Mouse (Mus musculus) MEL (cell line): ENCODE data around the gene Morc4. TPM values are rescaled to one million over a fixed set of nuclear protein-coding genes. Genes with fewer than 3 reads are reported as not detected.

Experiments
- DNase-seq: peaks from one replicate; pipeline ENCODE4 v3.0.0; 2011; ENCODE audit warnings: low read depth, low spot score
- H3K27ac ChIP-seq: 2 replicates; pipeline ENCODE4 v1.5.1; 2012; ENCODE audit warnings: low read depth, mild to moderate bottlenecking, control low read depth, low read length, moderate library complexity; ENCODE audit not compliant: control insufficient read depth
- H3K27me3 ChIP-seq, 2 experiments: fragments of 150-350 bp in 1 of 2; sonication (generic) in 1 of 2; 2 replicates each; pipeline ENCODE4 v1.6.1; 2012; ENCODE audit warnings: low read length in 2 of 2, mild to moderate bottlenecking in 2 of 2, improper control_type of control experiment in 1 of 2, moderate library complexity in 1 of 2; ENCODE audit not compliant: insufficient read depth in 2 of 2, control insufficient read depth in 1 of 2
- H3K36me3 ChIP-seq, 2 experiments: 2 replicates each; pipeline ENCODE4 v1.6.1; 2012 to 2014; ENCODE audit warnings: low read length in 2 of 2, improper control_type of control experiment in 1 of 2, inconsistent platforms in 1 of 2, mild to moderate bottlenecking in 1 of 2; ENCODE audit not compliant: insufficient read depth in 2 of 2, control insufficient read depth in 1 of 2
- H3K4me1 ChIP-seq, 2 experiments: fragments of 150-350 bp in 1 of 2; sonication (generic) in 1 of 2; 2 replicates each; pipeline ENCODE4 v1.6.1; 2012; ENCODE audit warnings: low read length in 2 of 2, improper control_type of control experiment in 1 of 2, mild to moderate bottlenecking in 1 of 2; ENCODE audit not compliant: insufficient read depth in 2 of 2, control insufficient read depth in 1 of 2
- H3K4me3 ChIP-seq, 2 experiments: fragments of 150-350 bp in 1 of 2; sonication (generic) in 1 of 2; 2 replicates each; pipeline ENCODE4 v1.5.1; 2012; ENCODE audit warnings: low read depth in 2 of 2, low read length in 2 of 2, mild to moderate bottlenecking in 2 of 2, moderate library complexity in 2 of 2, control low read depth in 1 of 2, improper control_type of control experiment in 1 of 2; ENCODE audit not compliant: control insufficient read depth in 1 of 2, insufficient read depth in 1 of 2
- H3K79me2 ChIP-seq: 2 replicates; pipeline ENCODE4 v1.6.1; 2012; ENCODE audit warnings: mild to moderate bottlenecking, low read length, moderate library complexity; ENCODE audit not compliant: control insufficient read depth, poor library complexity, insufficient read depth
- H3K9ac ChIP-seq: 2 replicates; pipeline ENCODE4 v1.6.1; 2012; ENCODE audit warnings: low read depth, mild to moderate bottlenecking, control low read depth, low read length, moderate library complexity; ENCODE audit not compliant: control insufficient read depth, poor library complexity, severe bottlenecking
- H3K9me3 ChIP-seq: fragments of 150-350 bp; sonication (generic); replicated peaks from 2 replicates; pipeline ENCODE4 v1.6.1; 2012; ENCODE audit warnings: mild to moderate bottlenecking, low read length, improper control_type of control experiment, moderate library complexity; ENCODE audit not compliant: insufficient read depth
- EP300 ChIP-seq, 2 experiments: IDR thresholded peaks; 2 replicates each; pipeline ENCODE4 v1.6.1; 2011; ENCODE audit warnings: improper control_type of control experiment in 2 of 2, low read length in 2 of 2, low read depth in 1 of 2, mild to moderate bottlenecking in 1 of 2
- ETS1 ChIP-seq: IDR thresholded peaks from 2 replicates; pipeline ENCODE4 v1.6.1; 2012; ENCODE audit warnings: low read depth, mild to moderate bottlenecking, inconsistent platforms, low read length, improper control_type of control experiment, moderate library complexity
- GABPA ChIP-seq: IDR thresholded peaks from 2 replicates; pipeline ENCODE4 v1.6.1; 2012; ENCODE audit warnings: low read depth, mild to moderate bottlenecking, inconsistent platforms, low read length, improper control_type of control experiment, moderate library complexity
- GATA1 ChIP-seq: IDR thresholded peaks from 2 replicates; pipeline ENCODE4 v1.6.1; 2011; ENCODE audit warnings: low read depth, low read length, improper control_type of control experiment
- MEF2A ChIP-seq: IDR thresholded peaks from 2 replicates; pipeline ENCODE4 v1.6.1; 2014; ENCODE audit warnings: low read depth, mild to moderate bottlenecking, inconsistent platforms, low read length, improper control_type of control experiment; ENCODE audit not compliant: poor library complexity, insufficient replicate concordance, severe bottlenecking; ENCODE audit errors: extremely low read depth
- POLR2AphosphoS5 ChIP-seq: IDR thresholded peaks from 2 replicates; pipeline ENCODE4 v1.6.1; 2012; ENCODE audit warnings: low read depth, borderline replicate concordance, mild to moderate bottlenecking, inconsistent platforms, low read length, moderate library complexity, mixed read lengths
- TCF12 ChIP-seq: IDR thresholded peaks from 2 replicates; pipeline ENCODE4 v1.6.1; 2014; ENCODE audit warnings: low read depth, mild to moderate bottlenecking, inconsistent platforms, low read length, improper control_type of control experiment, moderate library complexity
- UBTF ChIP-seq: IDR thresholded peaks from 2 replicates; pipeline ENCODE4 v1.6.1; 2012; ENCODE audit warnings: low read depth, mild to moderate bottlenecking, inconsistent platforms, low read length, improper control_type of control experiment, moderate library complexity, borderline replicate concordance; ENCODE audit not compliant: insufficient read depth
- USF2 ChIP-seq, 2 experiments: IDR thresholded peaks; 2 replicates each; pipeline ENCODE4 v1.6.1; 2011 to 2012; ENCODE audit warnings: improper control_type of control experiment in 2 of 2, low read length in 2 of 2, borderline replicate concordance in 1 of 2, inconsistent platforms in 1 of 2, low read depth in 1 of 2, mild to moderate bottlenecking in 1 of 2; ENCODE audit not compliant: insufficient read depth in 1 of 2
- ZNF384 ChIP-seq: IDR thresholded peaks from 2 replicates; pipeline ENCODE4 v1.6.1; 2012; ENCODE audit warnings: low read depth, mild to moderate bottlenecking, inconsistent platforms, low read length, improper control_type of control experiment
- polyA plus RNA-seq, 2 experiments: library from polyadenylated mRNA; stranded (reverse) in 1 of 2; unstranded in 1 of 2; fragments of >175 nt in 1 of 2; fragments of >200 nt in 1 of 2; gene quantifications; 2 replicates each; pipeline versions ENCODE4 v1.2.1 to v1.2.4; 2012; ENCODE audit warnings: low replicate concordance in 2 of 2, low read depth in 1 of 2; ENCODE audit not compliant: insufficient read length in 2 of 2, insufficient read depth in 1 of 2, missing spikeins in 1 of 2
- total RNA-seq: library from RNA; depleted of rRNA; stranded (reverse); fragments of 300-350 nt; gene quantifications from 2 replicates; pipeline ENCODE4 v1.2.3, GENCODE M21; 2012

Gene Morc4
- total and polyA plus RNA-seq, 3 experiments: 4.2 to 221 (median 20.4) TPM

GRCm38 (mm10) chrX:139870300-139870711, 1.2 kb downstream of the Morc4 start:
- DNase-seq: peak; percentile 43
- peaks cover 2% of the 10 kb centered on the region; the same call in 1 of the 2 replicates for H3K79me2 ChIP-seq
- peak overlapping the region; percentile 44 to 54 for H3K4me3 ChIP-seq
- H3K4me1 ChIP-seq: peaks cover 0 to 4% of the 10 kb centered on the region in 2 experiments; a peak in 1 of 4 replicates
- no peak overlapping the region for H3K27ac ChIP-seq
- H3K36me3 ChIP-seq: peaks cover 0 to 10% of the 10 kb centered on the region in 2 experiments; a peak in 2 of 4 replicates
- TF ChIP-seq ZNF384 (peak; percentile 54; the same call in 1 of the 2 replicates), GABPA (no peak)
- no peaks in the 10 kb centered on the region for H3K9me3 ChIP-seq
- H3K27me3 ChIP-seq: peaks cover 10 to 19% of the 10 kb centered on the region in 2 experiments
- peak overlapping the region; percentile 51 for H3K9ac ChIP-seq

GRCm38 (mm10) chrX:139859402-139859801, 12.1 kb downstream of the Morc4 start:
- Histone ChIP-seq H3K4me3 (no peak overlapping the region), H3K9me3 (no peaks in the 10 kb centered on the region), H3K79me2 (no peaks in the 10 kb centered on the region), H3K27ac (no peak overlapping the region), H3K4me1 (peaks cover 0 to 4% of the 10 kb centered on the region in 2 experiments; a peak in 2 of 4 replicates)
- no peak for DNase-seq
- no peak for TF ChIP-seq UBTF
- TF ChIP-seq ETS1: peak; percentile 43
- TF ChIP-seq MEF2A: peak; percentile 53; the same call in 1 of the 2 replicates
- TF ChIP-seq, all 39 proteins: peak for 2
- Histone ChIP-seq H3K27me3 (no peaks in the 10 kb centered on the region), H3K36me3 (peaks cover 0 to 12% of the 10 kb centered on the region in 2 experiments; a peak in 2 of 4 replicates), H3K9ac (no peak overlapping the region)

- H3K9me3 ChIP-seq: no peaks in the 10 kb centered on the region
- no peaks in the 10 kb centered on the region for H3K27me3 ChIP-seq
- H3K79me2 ChIP-seq: no peaks in the 10 kb centered on the region
- peaks cover 0 to 13% of the 10 kb centered on the region in 2 experiments; a peak in 2 of 4 replicates for H3K36me3 ChIP-seq
- no peak for TF ChIP-seq POLR2AphosphoS5
- peak; percentile 65 to 66 for TF ChIP-seq EP300 (IDR thresholded peaks at IDR 0.05; ENCODE audit: low read depth in 1 of 2, low read length in 2 of 2)
- TF ChIP-seq USF2 (IDR thresholded peaks at IDR 0.05; ENCODE audit: borderline replicate concordance in 1 of 2, insufficient read depth in 1 of 2, low read depth in 1 of 2, low read length in 2 of 2): no peak
- TF ChIP-seq TCF12: peak; percentile 48
- TF ChIP-seq GATA1: peak; percentile 81
- DNase-seq: peak; percentile 37
- H3K27ac ChIP-seq: no peak overlapping the region
- H3K9ac ChIP-seq: no peak overlapping the region
- peaks cover 0 to 4% of the 10 kb centered on the region in 2 experiments; a peak in 2 of 4 replicates for H3K4me1 ChIP-seq
- H3K4me3 ChIP-seq: no peak overlapping the region
Observed at GRCm38 (mm10) chrX:139854795-139855194, 16.7 kb downstream of the Morc4 start.
